Mouse (Mus musculus) spleen, postnatal 10 days (tissue): ENCODE measurements around the gene Ccnc.
"Not testable (repeated sequence)": the region's sequence is repeated elsewhere in the genome, so short reads cannot be mapped to it uniquely, and the experiment has no call there.

Experiments
- DNase-seq, 2 experiments: peaks; one replicate each; pipeline ENCODE4 v3.0.0; 2021 to 2022; ENCODE audit warnings: low spot score in 2 of 2

Gene Ccnc

GRCm38 (mm10) chr4:21726912-21727614 lies 438 bp upstream of the Ccnc start:
- DNase-seq, result peak; percentile 20 to 38

GRCm38 (mm10) chr4:21739169-21739568 lies 11.7 kb downstream of the Ccnc start:
- DNase-seq, result no peak

- DNase-seq, result not testable (repeated sequence)
Measured at GRCm38 (mm10) chr4:21744142-21744541, 16.6 kb downstream of the Ccnc start.

GRCm38 (mm10) chr4:21745723-21746122 lies 18.2 kb downstream of the Ccnc start:
- no peak for DNase-seq

GRCm38 (mm10) chr4:21755123-21755789 lies 27.8 kb downstream of the Ccnc start:
- peak in 1 of 2 experiments; percentile 26 for DNase-seq

- DNase-seq, result no peak
Measured at GRCm38 (mm10) chr4:21758860-21759259, 31.4 kb downstream of the Ccnc start.

GRCm38 (mm10) chr4:21761416-21762160 lies 34.1 kb downstream of the Ccnc start:
- no peak for DNase-seq

- no peak for DNase-seq
Measured at GRCm38 (mm10) chr4:21763827-21764226, 36.3 kb downstream of the Ccnc start.

- DNase-seq, result no peak
Measured at GRCm38 (mm10) chr4:21766171-21766862, 38.8 kb downstream of the Ccnc start.

- peak; percentile 73 to 85 for DNase-seq
Measured at GRCm38 (mm10) chr4:21766863-21767304, 39.4 kb downstream of the Ccnc start, which contains the start of the genes Usp45 and Tstd3. TSS of gene Usp45 (plus strand) at chr4:21767156. TSS of gene Tstd3 (minus strand) at chr4:21767212.

- no peak for DNase-seq
Measured at GRCm38 (mm10) chr4:21771064-21771463, 43.6 kb downstream of the Ccnc start.

GRCm38 (mm10) chr4:21772306-21772705 lies 44.8 kb downstream of the Ccnc start:
- DNase-seq, result no peak

- peak; percentile 93 to 96 for DNase-seq
Measured at GRCm38 (mm10) chr4:21776091-21776945, 48.8 kb downstream of the Ccnc start.

- no peak for DNase-seq
Measured at GRCm38 (mm10) chr4:21776946-21777265, 49.4 kb downstream of the Ccnc start.

- DNase-seq, result peak in 1 of 2 experiments; percentile 17
Measured at GRCm38 (mm10) chr4:21780816-21781726, 53.6 kb downstream of the Ccnc start.

- DNase-seq, result no peak
Measured at GRCm38 (mm10) chr4:21786268-21786667, 58.8 kb downstream of the Ccnc start.

GRCm38 (mm10) chr4:21788903-21789302 lies 61.4 kb downstream of the Ccnc start:
- DNase-seq, result no peak

GRCm38 (mm10) chr4:21789836-21790235 lies 62.3 kb downstream of the Ccnc start:
- DNase-seq, result no peak

- no peak for DNase-seq
Measured at GRCm38 (mm10) chr4:21793631-21794030, 66.1 kb downstream of the Ccnc start.

GRCm38 (mm10) chr4:21801013-21801412 lies 73.5 kb downstream of the Ccnc start:
- DNase-seq, result no peak
